Mouse (Mus musculus): ENCODE data around the gene Adam17. TPM values are rescaled to one million over a fixed set of nuclear protein-coding genes. Genes with fewer than 3 reads are reported as not detected.
A peak's percentile ranks its signal among the peaks of the same experiment; 100 is the strongest.

Adam17 gene
- total RNA-seq, 1 experiment from 2014 or later, result 104 TPM

- no peak for ATAC-seq (replicated peaks; ENCODE audit: insufficient number of reproducible peaks, low FRiP score, low TSS enrichment, poor library complexity, severe bottlenecking)
Observed at GRCm38 (mm10) chr12:21321170-21321569, 52.3 kb downstream of the Adam17 start.

DNA sequence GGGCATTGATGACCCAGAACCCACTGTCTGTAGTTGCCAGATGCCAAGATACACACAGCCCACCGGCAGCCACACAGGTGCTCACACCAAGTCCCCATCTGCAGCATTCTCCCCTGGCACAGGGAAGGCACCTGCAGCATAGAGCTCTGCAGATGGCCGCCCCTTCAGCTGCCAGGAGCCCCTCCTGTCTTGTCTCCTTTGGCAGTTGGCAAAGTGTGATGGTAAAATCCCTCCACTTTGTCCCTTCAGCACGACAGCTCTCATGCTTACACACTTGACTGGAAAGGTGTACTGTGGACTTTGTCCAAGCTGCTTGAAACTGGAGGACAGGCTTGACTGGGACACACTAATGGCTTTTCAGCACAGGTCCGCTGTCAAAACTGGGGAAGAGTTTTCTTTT lies 53.1 kb downstream of the Adam17 start:
- no peak for ATAC-seq (replicated peaks; ENCODE audit: insufficient number of reproducible peaks, low FRiP score, low TSS enrichment, poor library complexity, severe bottlenecking)

DNA sequence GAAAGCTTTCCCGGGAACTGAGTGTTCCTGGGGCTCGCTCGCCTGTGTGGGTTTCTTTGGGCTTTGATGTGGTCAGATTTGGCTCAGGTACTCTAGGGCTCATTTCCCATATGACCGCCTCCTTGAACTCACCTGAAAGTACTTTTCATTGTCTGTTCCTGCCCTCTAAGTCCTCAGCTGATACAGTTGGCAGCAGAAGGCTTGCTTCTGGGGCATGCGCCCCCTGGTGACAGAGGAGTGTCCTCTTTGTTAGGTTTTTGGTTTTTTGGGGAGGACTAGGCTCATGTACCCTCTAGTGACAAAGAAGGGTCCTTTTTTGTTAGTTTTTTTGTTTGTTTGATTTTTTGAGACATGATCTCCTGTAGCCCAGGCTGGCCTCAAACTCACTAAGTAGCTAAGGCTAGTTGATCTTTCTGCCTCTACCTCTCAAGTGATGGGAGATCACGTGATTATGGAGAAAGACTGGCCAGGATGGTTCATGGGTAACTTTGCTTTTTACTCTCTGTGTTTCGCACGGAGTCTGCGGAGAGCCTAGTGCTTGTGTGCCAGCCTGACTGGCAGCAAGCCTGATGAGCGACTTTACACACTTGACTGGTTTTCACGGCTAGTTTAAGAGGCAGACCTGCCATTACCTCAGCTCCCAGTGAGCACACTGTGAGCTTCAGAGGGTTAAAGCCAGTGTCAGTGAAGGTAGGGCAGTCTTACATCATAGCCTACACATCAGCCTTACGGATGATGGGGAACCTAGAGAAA lies 55.1 kb downstream of the Adam17 start:
- no peak for ATAC-seq (replicated peaks; ENCODE audit: insufficient number of reproducible peaks, low FRiP score, low TSS enrichment, poor library complexity, severe bottlenecking)

DNA sequence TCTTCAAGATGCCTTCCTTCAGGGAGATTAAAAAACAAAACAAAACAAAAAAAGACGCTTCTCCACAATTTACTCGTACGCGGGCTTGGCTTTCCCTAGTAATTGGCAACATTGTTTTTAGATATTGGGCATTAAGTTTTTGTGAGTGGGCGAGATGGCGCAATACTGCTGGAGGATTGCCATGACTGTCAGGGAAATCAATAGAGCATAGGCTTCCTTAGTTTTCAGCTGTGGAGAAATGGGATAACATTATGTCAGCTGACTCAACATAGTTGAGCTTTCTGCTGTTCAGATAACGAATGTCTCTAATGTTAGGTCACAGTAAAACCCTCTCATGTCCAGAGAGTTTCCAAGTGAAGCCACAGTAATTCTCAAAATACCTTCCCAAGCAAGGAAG lies 56.6 kb downstream of the Adam17 start:
- no peak for ATAC-seq (replicated peaks; ENCODE audit: insufficient number of reproducible peaks, low FRiP score, low TSS enrichment, poor library complexity, severe bottlenecking)

- peak; percentile 76 for ATAC-seq (replicated peaks; ENCODE audit: insufficient number of reproducible peaks, low FRiP score, low TSS enrichment, poor library complexity, severe bottlenecking)
Observed at GRCm38 (mm10) chr12:21315923-21316868, 57.2 kb downstream of the Adam17 start, which contains the start of gene Iah1. TSS of gene Iah1 (plus strand) at chr12:21316389.

DNA sequence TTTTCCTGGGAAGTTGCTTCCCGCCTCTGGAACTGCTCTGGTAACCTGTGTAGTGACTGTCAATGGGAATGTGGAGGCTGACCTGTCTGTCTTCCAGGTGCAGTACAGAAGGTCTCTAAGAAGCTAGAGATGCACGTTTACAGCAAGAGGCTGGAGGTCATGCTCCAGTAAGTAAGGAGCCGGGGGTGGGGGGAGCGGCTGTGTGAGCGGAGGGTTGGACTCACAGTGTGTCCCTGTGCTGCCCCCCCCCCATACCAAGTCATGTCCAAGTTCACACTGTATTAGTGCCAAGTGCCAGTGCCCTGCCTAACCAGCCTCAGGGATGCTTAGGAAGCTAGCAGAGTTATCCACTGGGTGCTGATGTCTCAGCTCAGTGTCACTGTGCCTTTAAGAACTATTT lies 61.2 kb downstream of the Adam17 start:
- no peak for ATAC-seq (replicated peaks; ENCODE audit: insufficient number of reproducible peaks, low FRiP score, low TSS enrichment, poor library complexity, severe bottlenecking)

DNA sequence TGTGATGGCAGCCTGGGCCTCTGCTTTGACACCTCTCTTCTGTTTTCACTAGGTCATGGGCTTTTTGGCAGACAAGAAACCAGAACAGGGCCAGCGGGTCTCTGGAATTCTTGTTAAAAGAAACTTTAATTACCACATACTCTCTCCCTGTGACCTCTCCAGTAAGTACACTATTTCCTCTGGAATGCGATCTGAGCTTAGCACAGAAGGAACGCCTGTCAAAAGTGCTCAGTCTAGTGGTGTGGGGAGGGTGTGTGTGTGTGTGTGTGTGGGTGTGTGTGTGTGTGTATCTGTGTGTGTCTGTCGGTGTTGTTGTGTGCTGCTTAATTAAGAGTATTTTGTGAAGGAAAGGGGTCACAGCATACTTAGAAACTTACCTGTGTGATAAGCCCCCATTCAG lies 66.7 kb downstream of the Adam17 start:
- no peak for ATAC-seq (replicated peaks; ENCODE audit: insufficient number of reproducible peaks, low FRiP score, low TSS enrichment, poor library complexity, severe bottlenecking)

- no peak for ATAC-seq (replicated peaks; ENCODE audit: insufficient number of reproducible peaks, low FRiP score, low TSS enrichment, poor library complexity, severe bottlenecking)
Observed at GRCm38 (mm10) chr12:21305741-21306140, 67.7 kb downstream of the Adam17 start.

DNA sequence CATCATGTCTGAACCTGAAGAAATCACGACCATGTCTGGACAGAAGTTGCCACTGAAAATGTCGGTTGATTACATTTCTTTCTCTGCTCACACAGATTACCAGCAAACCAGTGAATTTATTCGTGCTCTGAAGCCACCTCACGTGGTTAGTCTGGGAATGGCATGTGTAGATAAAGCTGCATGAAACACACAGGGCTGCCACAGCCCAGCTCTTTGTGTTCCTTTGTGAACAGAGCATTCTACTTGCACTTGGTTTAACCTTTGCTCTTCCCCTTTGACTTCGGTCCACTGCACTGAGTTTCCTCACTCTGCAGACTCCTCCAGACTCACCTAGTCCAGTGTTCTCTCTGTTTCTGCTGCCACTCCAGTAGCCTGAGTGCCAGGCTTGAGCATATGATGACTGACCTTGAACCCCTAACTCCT lies 71.1 kb downstream of the Adam17 start:
- ATAC-seq (replicated peaks; ENCODE audit: insufficient number of reproducible peaks, low FRiP score, low TSS enrichment, poor library complexity, severe bottlenecking), result no peak

GRCm38 (mm10) chr12:21301932-21302331 lies 71.5 kb downstream of the Adam17 start:
- ATAC-seq (replicated peaks; ENCODE audit: insufficient number of reproducible peaks, low FRiP score, low TSS enrichment, poor library complexity, severe bottlenecking), result no peak

GRCm38 (mm10) chr12:21301324-21301723 lies 72.1 kb downstream of the Adam17 start:
- no peak for ATAC-seq (replicated peaks; ENCODE audit: insufficient number of reproducible peaks, low FRiP score, low TSS enrichment, poor library complexity, severe bottlenecking)

DNA sequence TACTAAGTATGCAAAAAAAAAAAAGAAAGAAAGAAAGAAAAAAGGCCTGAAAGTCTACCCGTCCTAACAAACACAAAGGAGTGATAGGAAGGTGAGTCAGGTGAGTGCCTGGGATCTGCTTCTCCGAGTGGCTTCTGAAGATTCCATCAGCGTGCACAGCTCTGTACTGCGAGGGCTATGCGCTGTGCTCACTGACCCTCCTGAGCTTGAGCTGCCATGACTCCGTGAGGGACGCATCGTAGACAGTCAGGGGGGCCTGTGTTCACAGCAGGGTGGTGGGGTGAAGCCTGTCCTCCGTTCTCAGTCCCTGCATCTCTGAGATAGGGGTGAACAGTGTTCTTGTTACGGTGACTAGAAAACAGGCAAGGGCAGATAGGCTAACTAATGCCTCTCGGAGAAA lies 74.6 kb downstream of the Adam17 start:
- no peak for ATAC-seq (replicated peaks; ENCODE audit: insufficient number of reproducible peaks, low FRiP score, low TSS enrichment, poor library complexity, severe bottlenecking)

DNA sequence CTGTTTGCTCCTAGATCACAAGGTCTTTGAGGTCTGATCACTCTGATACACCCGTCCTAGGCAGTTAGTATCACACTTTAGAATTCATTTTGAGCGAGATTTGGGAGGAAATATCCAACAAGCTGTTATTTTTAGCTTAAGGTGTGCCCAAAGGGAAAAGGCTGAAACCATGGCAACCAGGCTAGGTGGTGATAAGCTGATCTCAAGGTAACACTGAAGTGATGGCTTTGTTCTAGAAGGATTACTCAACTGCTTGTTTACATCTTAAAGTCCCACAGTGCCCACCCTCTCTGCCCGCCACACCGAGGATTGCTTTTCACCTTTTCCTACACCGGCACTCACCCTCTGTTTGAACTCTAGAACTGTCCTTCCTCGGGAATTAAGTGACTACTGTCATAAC lies 83.8 kb downstream of the Adam17 start:
- ATAC-seq (replicated peaks; ENCODE audit: insufficient number of reproducible peaks, low FRiP score, low TSS enrichment, poor library complexity, severe bottlenecking), result no peak

DNA sequence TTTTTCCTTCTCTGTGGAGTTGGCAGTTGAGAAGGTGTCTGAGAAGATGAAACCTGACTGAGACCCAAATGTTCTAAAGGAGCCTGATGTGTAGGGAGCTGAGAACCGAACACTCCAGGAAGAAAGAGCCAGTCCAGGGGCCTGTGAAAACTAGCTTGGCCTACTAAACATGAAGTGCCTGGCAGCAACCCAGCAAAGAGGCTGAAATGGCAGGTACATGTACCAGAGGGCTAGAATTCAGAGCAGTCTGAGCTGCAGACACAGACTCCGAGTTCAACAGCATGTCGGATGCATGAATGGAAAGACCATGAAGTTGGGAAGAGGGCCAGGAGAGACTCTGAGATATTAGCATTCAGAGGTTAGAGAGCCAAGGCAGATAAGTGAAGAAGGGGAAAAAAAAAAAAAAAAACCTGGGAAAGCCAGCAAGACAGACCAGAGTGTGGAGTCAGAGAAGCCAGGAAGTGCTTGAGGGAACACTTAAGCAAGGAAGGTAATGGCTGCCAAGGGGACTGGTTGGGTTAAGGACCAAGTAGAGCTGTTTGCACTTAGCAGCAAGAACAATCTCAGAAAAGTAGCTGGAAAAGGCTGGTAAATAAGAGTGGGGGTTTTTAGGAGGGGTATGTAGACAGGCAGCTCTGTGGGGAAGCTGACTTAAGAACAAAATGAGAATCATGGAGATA lies 84.6 kb downstream of the Adam17 start:
- no peak for ATAC-seq (replicated peaks; ENCODE audit: insufficient number of reproducible peaks, low FRiP score, low TSS enrichment, poor library complexity, severe bottlenecking)

- ATAC-seq (replicated peaks; ENCODE audit: insufficient number of reproducible peaks, low FRiP score, low TSS enrichment, poor library complexity, severe bottlenecking), result peak; percentile 64
Observed at GRCm38 (mm10) chr12:21286712-21287650, 86.5 kb downstream of the Adam17 start.

- peak; percentile 91 for ATAC-seq (replicated peaks; ENCODE audit: insufficient number of reproducible peaks, low FRiP score, low TSS enrichment, poor library complexity, severe bottlenecking)
Observed at GRCm38 (mm10) chr12:21286243-21286622, 87.2 kb downstream of the Adam17 start, which contains the start of gene Itgb1bp1. TSS of gene Itgb1bp1 (minus strand) at chr12:21286284.

GRCm38 (mm10) chr12:21285508-21286242 lies 87.8 kb downstream of the Adam17 start:
- peak; percentile 18; the same call in 1 of the 2 replicates for ATAC-seq (replicated peaks; ENCODE audit: insufficient number of reproducible peaks, low FRiP score, low TSS enrichment, poor library complexity, severe bottlenecking)

Measured in monocyte, adult 5-6 weeks (primary cell).